Mouse (Mus musculus) CH12F3 (cell line): Measurements from ENCODE around the gene Mlh1.

Experiments used
- in situ Hi-C: fragments of 300-500 bp; cut with MboI; formaldehyde crosslinking; loops from 2 replicates; pipeline ENCODE4 v1.14.3; 2020; ENCODE audit warnings: low sequenced_read_pairs

Mlh1 gene

GRCm38 (mm10) chr9:111286468-111286867, 14.9 kb upstream of the Mlh1 start:
- in situ Hi-C loops: no loop called here

DNA sequence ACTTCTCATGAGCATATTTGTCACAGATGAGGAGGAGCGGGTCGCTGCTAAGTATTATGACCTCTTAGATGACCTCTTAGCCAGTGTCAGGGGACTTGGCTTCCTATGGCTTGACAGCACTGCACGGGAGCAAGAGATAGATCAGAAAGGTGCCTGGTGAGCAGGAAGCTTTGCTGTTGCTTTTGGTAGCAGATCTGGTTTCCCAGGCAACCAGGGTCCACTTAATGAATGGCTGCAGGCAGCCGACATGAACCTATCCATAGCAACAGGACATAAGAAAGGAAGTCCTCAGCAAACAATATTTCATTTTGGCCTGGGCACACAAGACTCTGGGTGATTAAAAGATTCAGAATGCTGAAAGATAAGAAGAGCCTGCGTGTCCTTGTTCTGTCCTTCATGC, 14.1 kb upstream of the Mlh1 start:
- in situ Hi-C loops: no loop called here

DNA sequence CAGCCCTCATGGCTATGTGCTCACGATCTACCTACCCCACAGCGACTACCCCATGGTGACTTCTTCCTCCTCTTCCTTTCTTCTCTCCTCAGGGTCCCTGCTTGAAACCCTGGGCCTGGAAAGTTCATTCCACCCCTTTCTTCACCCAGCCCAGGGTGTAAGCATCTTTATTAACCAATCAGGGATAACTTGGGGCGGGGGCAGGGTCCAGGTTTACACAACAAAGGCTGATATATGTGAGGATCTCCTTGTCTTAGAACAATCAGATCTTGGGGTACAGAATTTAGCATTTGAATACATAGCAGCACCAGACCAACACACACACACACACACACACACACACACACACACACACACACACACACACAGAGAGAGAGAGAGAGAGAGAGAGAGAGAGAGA, 13.5 kb upstream of the Mlh1 start:
- in situ Hi-C loops: no loop called here

DNA sequence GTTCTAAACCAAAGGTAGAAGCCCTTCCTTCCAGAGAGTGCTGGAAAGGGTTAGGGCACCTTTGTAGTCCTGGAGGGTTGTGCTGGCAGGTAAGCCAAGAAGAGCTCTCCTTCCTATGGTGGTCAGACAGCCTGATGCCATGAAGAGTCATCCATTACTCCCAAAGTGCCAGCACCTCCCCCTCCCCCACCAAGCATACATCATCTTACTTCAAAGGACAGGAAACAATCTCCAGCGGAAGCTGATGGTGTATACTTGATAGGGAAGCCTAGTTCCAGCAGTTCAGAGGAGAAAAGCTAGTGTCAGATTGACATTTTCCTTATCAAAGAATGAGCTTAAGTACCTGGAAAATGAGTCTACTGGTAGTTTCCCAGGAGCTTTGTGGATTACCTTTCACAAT, 3.6 kb upstream of the Mlh1 start:
- in situ Hi-C loops: no loop called here

- in situ Hi-C loops: no loop called here
Observed at GRCm38 (mm10) chr9:111273958-111274357, 2.4 kb upstream of the Mlh1 start.

DNA sequence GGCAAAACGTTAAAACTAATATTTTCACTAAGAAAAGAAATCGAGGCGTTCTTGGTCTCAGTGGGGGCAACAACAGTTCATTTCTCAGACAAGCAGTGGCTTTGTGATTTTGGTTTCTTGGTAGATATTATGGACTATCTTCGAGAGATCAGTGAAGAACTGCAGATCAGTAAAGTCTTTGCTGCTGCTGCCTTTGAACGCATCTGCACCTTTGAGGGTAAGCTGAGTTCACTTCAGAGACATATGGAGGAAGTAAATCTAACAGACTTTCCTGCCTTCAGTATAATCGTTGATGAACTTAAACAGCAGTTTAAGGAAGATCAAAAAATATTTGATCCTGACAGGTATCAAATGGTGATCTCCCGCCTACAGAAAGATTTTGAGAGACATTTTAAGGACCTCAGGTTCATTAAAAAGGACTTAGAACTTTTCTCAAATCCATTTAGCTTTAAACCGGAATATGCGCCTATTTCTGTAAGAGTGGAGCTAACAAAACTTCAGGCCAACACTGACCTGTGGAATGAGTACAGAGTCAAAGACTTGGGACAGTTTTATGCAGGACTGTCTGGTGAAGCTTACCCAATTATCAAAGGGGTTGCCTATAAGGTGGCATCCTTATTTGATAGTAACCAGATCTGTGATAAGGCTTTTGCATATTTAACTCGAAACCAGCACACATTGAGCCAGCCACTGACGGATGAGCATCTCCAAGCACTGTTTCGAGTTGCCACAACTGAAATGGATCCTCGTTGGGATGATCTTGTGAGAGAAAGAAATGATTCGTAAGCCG, 1.6 kb upstream of the Mlh1 start:
- in situ Hi-C loops: no loop called here

GRCm38 (mm10) chr9:111272356-111272755, 765 bp upstream of the Mlh1 start:
- in situ Hi-C loops: no loop called here

GRCm38 (mm10) chr9:111271056-111271433, 546 bp downstream of the Mlh1 start:
- in situ Hi-C loops: no loop called here

DNA sequence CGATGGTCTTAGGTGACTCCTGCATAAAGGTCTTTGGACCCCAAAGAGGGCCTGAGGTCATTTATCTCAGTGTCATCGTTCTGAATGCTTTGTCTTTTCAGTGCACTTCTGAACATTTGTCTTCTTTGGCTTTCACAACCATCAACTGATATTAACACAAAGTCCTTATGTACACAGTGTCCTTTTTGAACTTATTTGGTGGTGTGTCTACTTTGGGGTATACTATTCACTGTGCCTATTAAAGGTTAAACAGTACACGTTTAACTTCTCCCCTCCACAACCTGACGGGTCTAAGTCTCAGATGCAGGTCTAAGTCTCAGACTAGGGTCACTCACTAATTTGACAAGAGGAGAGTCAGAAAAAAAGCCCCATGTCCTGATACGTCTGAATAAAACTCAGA, 985 bp downstream of the Mlh1 start:
- in situ Hi-C loops: no loop called here

GRCm38 (mm10) chr9:111267998-111268397, 3.6 kb downstream of the Mlh1 start:
- in situ Hi-C loops: no loop called here

DNA sequence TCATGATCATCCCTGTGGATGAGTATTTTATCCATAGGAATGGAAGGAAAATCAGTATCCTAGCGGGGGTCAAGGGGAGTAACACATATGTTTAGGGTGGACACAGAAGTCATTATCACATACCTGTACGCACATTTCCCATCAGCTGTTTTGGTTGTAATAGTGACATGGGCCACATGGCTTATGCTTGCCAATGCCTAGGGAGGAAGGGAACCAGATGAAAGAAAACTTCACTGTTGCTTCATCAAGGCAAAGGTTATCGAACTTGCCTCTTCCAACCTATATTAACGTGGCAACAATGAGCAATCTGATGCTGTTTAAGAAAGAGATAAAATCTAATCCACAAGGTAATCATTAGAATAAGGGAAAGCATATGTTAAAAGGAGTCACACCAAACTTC, 10.2 kb downstream of the Mlh1 start:
- in situ Hi-C loops: no loop called here

DNA sequence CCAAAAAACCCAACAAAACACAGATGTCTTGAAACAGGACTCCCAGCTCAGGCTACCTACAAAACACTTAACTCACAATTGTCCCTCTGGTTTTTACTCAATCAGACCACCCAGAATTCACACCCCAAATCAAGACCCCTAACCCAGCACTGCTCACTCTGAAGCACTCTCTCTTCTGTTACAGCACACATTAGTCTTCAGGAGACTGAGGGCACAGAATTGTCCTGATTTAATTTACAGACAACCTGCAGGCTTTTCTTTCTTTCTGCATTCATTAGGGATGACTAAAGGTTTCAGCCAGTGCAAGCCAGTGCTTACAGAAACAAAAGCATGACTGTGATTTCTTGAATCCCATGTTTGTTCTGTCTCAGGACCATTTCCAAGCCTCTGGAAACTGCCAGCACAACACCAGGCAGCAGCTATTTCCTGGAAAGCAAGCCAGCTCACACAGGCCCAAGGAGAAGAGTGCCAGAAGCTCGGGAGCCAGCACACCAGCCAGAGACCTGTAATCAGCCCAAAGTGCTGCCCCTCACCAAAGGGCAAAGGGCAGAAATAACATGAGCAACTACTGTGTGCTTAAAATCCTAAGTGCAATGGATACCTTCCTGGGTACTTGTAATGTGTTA, 11.1 kb downstream of the Mlh1 start:
- in situ Hi-C loops: no loop called here

DNA sequence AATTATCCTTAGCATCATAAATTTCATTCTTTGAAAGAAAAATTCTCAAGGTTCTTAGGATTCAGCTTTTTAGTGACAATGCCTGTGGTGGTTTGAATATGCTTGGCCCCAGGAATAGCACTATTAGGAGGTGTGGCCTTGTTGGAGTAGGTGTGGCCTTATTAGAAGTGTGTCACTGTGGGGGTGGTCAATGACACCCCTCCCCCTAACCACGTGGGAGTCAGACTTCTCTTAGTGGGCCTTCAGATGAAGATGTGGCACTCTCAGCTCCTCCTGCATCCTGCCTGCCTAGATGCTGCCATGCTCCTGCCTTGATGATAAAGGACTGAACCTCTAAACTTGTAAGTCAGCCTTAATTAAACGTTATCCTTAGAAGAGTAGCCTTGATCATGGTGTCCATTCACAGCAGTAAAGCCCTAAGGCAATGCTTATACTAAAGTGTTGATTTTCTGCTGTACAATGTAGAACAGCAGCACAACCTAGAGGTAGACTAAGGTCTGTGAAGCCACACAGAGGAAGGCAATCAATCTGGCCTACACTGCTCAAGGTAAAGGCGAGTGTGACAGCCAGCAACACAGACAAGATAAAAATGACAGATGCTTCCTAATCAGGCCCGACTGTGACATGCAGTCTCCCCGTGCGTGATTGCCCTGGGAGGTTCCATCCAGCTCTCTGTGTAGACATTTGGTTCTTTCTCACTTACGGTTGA, 19.3 kb downstream of the Mlh1 start:
- in situ Hi-C loops: no loop called here

DNA sequence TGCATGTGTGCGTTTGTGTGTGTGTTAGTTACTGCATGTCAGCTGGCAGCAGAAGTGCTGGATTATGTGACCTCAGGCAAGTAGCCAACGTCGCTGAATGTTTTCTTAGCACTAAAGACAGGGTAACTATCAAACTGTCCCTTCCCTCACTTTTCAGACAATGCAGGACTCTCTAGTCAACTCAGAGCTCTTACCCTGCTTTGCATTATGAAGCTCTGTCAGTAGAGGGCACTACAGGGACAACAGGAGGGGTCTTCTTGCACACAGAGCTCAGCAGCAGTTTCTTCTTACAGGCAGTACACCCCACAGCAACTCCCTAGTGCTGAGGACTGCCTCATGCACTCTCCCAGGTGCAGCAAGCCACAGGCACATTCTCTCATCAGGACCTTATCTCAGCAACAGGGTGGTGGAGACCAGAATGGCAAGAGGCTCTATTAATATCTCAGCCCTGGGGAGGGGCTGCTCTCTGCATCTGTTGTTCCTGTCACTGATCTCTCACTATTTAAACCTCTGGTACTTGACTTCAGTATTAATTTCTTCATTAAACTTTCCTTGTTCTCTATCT, 23.8 kb downstream of the Mlh1 start:
- in situ Hi-C loops: no loop called here

GRCm38 (mm10) chr9:111245546-111245945, 26.0 kb downstream of the Mlh1 start:
- in situ Hi-C loops: no loop called here

- in situ Hi-C loops: no loop called here
Observed at GRCm38 (mm10) chr9:111243384-111243783, 28.2 kb downstream of the Mlh1 start.

DNA sequence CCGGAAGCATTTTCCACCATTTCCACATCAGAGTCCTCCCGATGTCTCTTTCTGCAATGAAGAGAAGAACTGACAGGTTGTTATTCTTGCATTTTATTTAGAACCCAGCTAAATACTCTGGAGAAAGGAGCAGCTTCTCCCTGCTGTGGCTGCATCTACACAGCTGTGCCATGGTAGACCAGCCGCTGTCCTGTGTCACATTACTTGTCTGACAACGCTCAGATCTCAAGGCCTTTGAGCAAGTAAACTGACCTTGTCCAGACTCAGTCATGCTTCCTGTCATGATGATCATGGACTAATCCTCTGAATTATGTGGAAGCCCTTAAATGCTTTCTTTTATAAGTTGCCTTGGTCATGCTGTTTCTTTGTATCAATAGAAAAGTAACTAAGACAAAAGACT, 31.8 kb downstream of the Mlh1 start:
- in situ Hi-C loops: no loop called here

GRCm38 (mm10) chr9:111237726-111238125, 33.9 kb downstream of the Mlh1 start:
- in situ Hi-C loops: no loop called here

- in situ Hi-C loops: no loop called here
Observed at GRCm38 (mm10) chr9:111234701-111235100, 36.9 kb downstream of the Mlh1 start.

DNA sequence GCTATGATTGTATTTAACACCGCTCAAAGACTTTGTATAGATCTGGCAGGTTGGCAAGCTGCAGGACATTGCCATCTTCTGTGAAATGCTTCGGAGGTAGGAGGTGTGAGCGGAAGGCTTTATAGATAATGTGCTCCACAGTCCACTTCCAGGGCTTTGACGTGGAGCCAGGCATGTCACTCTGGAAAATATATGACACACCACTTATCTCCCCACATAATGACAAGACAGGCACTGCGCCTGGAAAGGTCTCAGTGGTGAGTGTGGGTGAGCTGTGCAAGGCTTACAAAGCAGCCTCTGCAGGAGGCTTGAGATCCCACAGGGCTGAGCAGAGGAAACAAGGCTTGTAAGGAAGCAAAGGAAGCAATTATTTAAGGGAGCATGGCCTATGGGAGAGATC, 43.1 kb downstream of the Mlh1 start:
- in situ Hi-C loops: no loop called here

DNA sequence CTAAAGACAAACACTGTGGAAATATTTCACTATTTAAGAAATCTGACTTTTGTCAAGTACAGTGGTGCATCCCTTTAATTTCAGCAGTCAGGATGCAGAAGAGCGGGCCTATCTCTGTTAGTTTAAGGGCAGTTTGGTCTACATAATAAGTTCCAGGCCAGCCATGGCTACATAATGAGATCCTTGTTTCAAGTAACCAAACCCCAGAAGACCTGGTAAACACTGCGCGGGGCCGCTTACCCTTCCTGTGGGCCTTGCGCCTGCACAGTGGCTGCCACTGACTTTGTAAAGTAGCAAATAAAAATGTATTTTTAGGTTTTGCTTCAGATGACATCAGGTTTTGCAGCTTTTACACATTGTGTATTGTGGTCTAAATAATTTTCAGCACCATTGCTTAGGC, 48.2 kb downstream of the Mlh1 start:
- in situ Hi-C loops: no loop called here

GRCm38 (mm10) chr9:111221580-111221979, 50.0 kb downstream of the Mlh1 start:
- in situ Hi-C loops: no loop called here
